Mouse (Mus musculus): ENCODE data around the gene Spo11. TPM values are rescaled to one million over a fixed set of nuclear protein-coding genes. Genes with fewer than 3 reads are reported as not detected.

The Spo11 gene
- polyA plus RNA-seq, 1 experiment from 2014 or later, result 0.02 TPM

- ATAC-seq (ENCODE audit: low FRiP score, low TSS enrichment) (no peak), DNase-seq (ENCODE audit: low spot score) (peak; percentile 29)
- no peak overlapping the region for H3K9ac ChIP-seq (ENCODE audit: low read length)
- H3K4me3 ChIP-seq (ENCODE audit: low read depth, low read length), result no peak overlapping the region
- H3K4me1 ChIP-seq (replicated peaks; ENCODE audit: control insufficient read depth, insufficient read depth), result peaks cover 10% of the 10 kb centered on the region
- 25% methylated on average over 30 of the region's 30 CpGs for WGBS
- no peaks in the 10 kb centered on the region for H3K9me3 ChIP-seq (ENCODE audit: control insufficient read depth, low read length)
- H3K27me3 ChIP-seq (ENCODE audit: control insufficient read depth, insufficient read depth, low read length), result no peaks in the 10 kb centered on the region
- peak overlapping the region; percentile 34 for H3K4me2 ChIP-seq (replicated peaks; ENCODE audit: low read depth)
- H3K27ac ChIP-seq (replicated peaks), result peak overlapping the region; percentile 49; the same call in 1 of the 2 replicates
- TF ChIP-seq EP300 (optimal IDR thresholded peaks at IDR 0.05), result no peak
- no peaks in the 10 kb centered on the region for H3K36me3 ChIP-seq (ENCODE audit: control insufficient read depth, insufficient read depth, low read length)
Measured at GRCm38 (mm10) chr2:172934891-172935740, 42.4 kb upstream of the Spo11 start.

- Histone ChIP-seq H3K9me3 (ENCODE audit: control insufficient read depth, low read length) (no peaks in the 10 kb centered on the region), H3K27ac (replicated peaks) (peak overlapping the region; percentile 61), H3K9ac (ENCODE audit: low read length) (no peak overlapping the region), H3K4me3 (ENCODE audit: low read depth, low read length) (no peak overlapping the region), H3K36me3 (ENCODE audit: control insufficient read depth, insufficient read depth, low read length) (no peaks in the 10 kb centered on the region), H3K4me1 (replicated peaks; ENCODE audit: control insufficient read depth, insufficient read depth) (peaks cover 10% of the 10 kb centered on the region), H3K4me2 (replicated peaks; ENCODE audit: low read depth) (no peak overlapping the region), H3K27me3 (ENCODE audit: control insufficient read depth, insufficient read depth, low read length) (no peaks in the 10 kb centered on the region)
- TF ChIP-seq EP300 (optimal IDR thresholded peaks at IDR 0.05) (no peak), CTCF (IDR thresholded peaks at IDR 0.05; ENCODE audit: low read depth) (no peak)
- DNase-seq (ENCODE audit: low spot score) (no peak), ATAC-seq (ENCODE audit: low FRiP score, low TSS enrichment) (no peak)
- WGBS, result 57% methylated on average over 12 of the region's 12 CpGs
Measured at GRCm38 (mm10) chr2:172935776-172936562, 41.5 kb upstream of the Spo11 start.

- TF ChIP-seq CTCF (IDR thresholded peaks at IDR 0.05; ENCODE audit: low read depth), result no peak
- no peak for TF ChIP-seq EP300 (optimal IDR thresholded peaks at IDR 0.05)
- peaks cover 10% of the 10 kb centered on the region for H3K4me1 ChIP-seq (replicated peaks; ENCODE audit: control insufficient read depth, insufficient read depth)
- ATAC-seq (ENCODE audit: low FRiP score, low TSS enrichment) (no peak), DNase-seq (ENCODE audit: low spot score) (no peak)
- H3K36me3 ChIP-seq (ENCODE audit: control insufficient read depth, insufficient read depth, low read length), result no peaks in the 10 kb centered on the region
- no peaks in the 10 kb centered on the region for H3K27me3 ChIP-seq (ENCODE audit: control insufficient read depth, insufficient read depth, low read length)
- no peak overlapping the region for H3K4me2 ChIP-seq (replicated peaks; ENCODE audit: low read depth)
- H3K27ac ChIP-seq (replicated peaks), result peak overlapping the region; percentile 36
- no peak overlapping the region for H3K9ac ChIP-seq (ENCODE audit: low read length)
- 71% methylated on average over 5 of the region's 5 CpGs for WGBS
- H3K4me3 ChIP-seq (ENCODE audit: low read depth, low read length), result no peak overlapping the region
- H3K9me3 ChIP-seq (ENCODE audit: control insufficient read depth, low read length), result no peaks in the 10 kb centered on the region
Measured at GRCm38 (mm10) chr2:172936844-172937243, 40.7 kb upstream of the Spo11 start.

- Histone ChIP-seq H3K36me3 (ENCODE audit: control insufficient read depth, insufficient read depth, low read length) (no peaks in the 10 kb centered on the region), H3K9me3 (ENCODE audit: control insufficient read depth, low read length) (no peaks in the 10 kb centered on the region), H3K4me3 (ENCODE audit: low read depth, low read length) (0 out of 2 replicates have a peak overlapping the region, but pooled peaks have one; percentile 56), H3K27me3 (ENCODE audit: control insufficient read depth, insufficient read depth, low read length) (no peaks in the 10 kb centered on the region), H3K4me1 (replicated peaks; ENCODE audit: control insufficient read depth, insufficient read depth) (peaks cover 10% of the 10 kb centered on the region), H3K27ac (replicated peaks) (peak overlapping the region; percentile 49), H3K9ac (ENCODE audit: low read length) (0 out of 2 replicates have a peak overlapping the region, but pooled peaks have one; percentile 8), H3K4me2 (replicated peaks; ENCODE audit: low read depth) (peak overlapping the region; percentile 92)
- DNase-seq (ENCODE audit: low spot score) (no peak), ATAC-seq (ENCODE audit: low FRiP score, low TSS enrichment) (no peak)
- TF ChIP-seq CTCF (IDR thresholded peaks at IDR 0.05; ENCODE audit: low read depth) (no peak), EP300 (optimal IDR thresholded peaks at IDR 0.05) (no peak)
- 55% methylated on average over 12 of the region's 12 CpGs for WGBS
Measured at GRCm38 (mm10) chr2:172937326-172938190, 39.9 kb upstream of the Spo11 start.

- no peaks in the 10 kb centered on the region for H3K9me3 ChIP-seq (ENCODE audit: control insufficient read depth, low read length)
- H3K36me3 ChIP-seq (ENCODE audit: control insufficient read depth, insufficient read depth, low read length), result no peaks in the 10 kb centered on the region
- TF ChIP-seq CTCF (IDR thresholded peaks at IDR 0.05; ENCODE audit: low read depth) (peak; percentile 59), EP300 (optimal IDR thresholded peaks at IDR 0.05) (no peak)
- peak overlapping the region; percentile 61 for H3K9ac ChIP-seq (ENCODE audit: low read length)
- H3K4me3 ChIP-seq (ENCODE audit: low read depth, low read length), result peak overlapping the region; percentile 56
- ATAC-seq (ENCODE audit: low FRiP score, low TSS enrichment) (peak; percentile 61), DNase-seq (ENCODE audit: low spot score) (peak; percentile 75)
- H3K27me3 ChIP-seq (ENCODE audit: control insufficient read depth, insufficient read depth, low read length), result no peaks in the 10 kb centered on the region
- peaks cover 10% of the 10 kb centered on the region for H3K4me1 ChIP-seq (replicated peaks; ENCODE audit: control insufficient read depth, insufficient read depth)
- peak overlapping the region; percentile 76 for H3K27ac ChIP-seq (replicated peaks)
- peak overlapping the region; percentile 92 for H3K4me2 ChIP-seq (replicated peaks; ENCODE audit: low read depth)
- WGBS, result 2% methylated on average over 57 of the region's 57 CpGs
Measured at GRCm38 (mm10) chr2:172938761-172939638, 38.5 kb upstream of the Spo11 start.
